ENCODE assay signal across 8 mouse cellular contexts in genomic region chr5:64861471-64862199, GRCm38 (mm10). TPM values are rescaled to one million over a fixed set of nuclear protein-coding genes. Genes with fewer than 3 reads are reported as not detected.
DNase-seq lines count a peak whose midpoint lies in the region; ATAC-seq and TF ChIP-seq lines count a peak whose summit lies in the region.

No protein-coding gene starts in this region.

- ATAC-seq in frontal cortex, adult (ENCODE audit: low TSS enrichment), result peak; percentile 63
- ATAC-seq in erythroblast, adult 5-6 weeks (replicated peaks; ENCODE audit: low FRiP score, poor library complexity, severe bottlenecking), result peak; percentile 55
- peak; percentile 89 for ATAC-seq in intestine, embryonic 15.5 days
- ATAC-seq in liver, postnatal 0 days, result peak; percentile 70

- peak overlapping the region; percentile 55 for H3K4me2 ChIP-seq in intestine, embryonic 15.5 days (replicated peaks)
- H3K4me2 ChIP-seq in liver, postnatal 0 days (ENCODE audit: low read depth, low read length), result peak overlapping the region; percentile 71

- TF ChIP-seq EP300 in liver, postnatal 0 days (IDR thresholded peaks at IDR 0.05; ENCODE audit: low read depth), result no peak

- WGBS in intestine, embryonic 15.5 days, result 19% methylated on average over 17 of the region's 17 CpGs
- WGBS in liver, postnatal 0 days (ENCODE audit: insufficient replicate concordance), result 15% methylated on average over 17 of the region's 17 CpGs

- no peak for TF ChIP-seq CTCF in liver, postnatal 0 days (IDR thresholded peaks at IDR 0.05; ENCODE audit: low read depth)

- DNase-seq in frontal cortex, postnatal 10 days (ENCODE audit: low spot score in 2 of 2), result no peak
- DNase-seq in CD4-positive helper T cell, adult 2 months (ENCODE audit: low read depth, low spot score), result peak; percentile 35
- peak; percentile 72 for DNase-seq in liver, postnatal 0 days
- peak; percentile 14 to 29 for DNase-seq in thymus, postnatal 10 days (ENCODE audit: low spot score in 2 of 2)
- DNase-seq in left cerebral cortex, adult 11 months (ENCODE audit: low spot score), result no peak

- peak overlapping the region; percentile 16 for H3K4me3 ChIP-seq in intestine, embryonic 15.5 days (replicated peaks)
- H3K4me3 ChIP-seq in liver, postnatal 0 days (ENCODE audit: low read depth, low read length), result peak overlapping the region; percentile 21

- peaks cover 27% of the 10 kb centered on the region for H3K4me1 ChIP-seq in intestine, embryonic 15.5 days (replicated peaks)
- H3K4me1 ChIP-seq in liver, postnatal 0 days (ENCODE audit: insufficient read depth), result peaks cover 29% of the 10 kb centered on the region

- H3K27me3 ChIP-seq in intestine, embryonic 15.5 days (replicated peaks), result no peaks in the 10 kb centered on the region
- no peaks in the 10 kb centered on the region for H3K27me3 ChIP-seq in liver, postnatal 0 days (ENCODE audit: insufficient read depth, low read length)

- no peaks in the 10 kb centered on the region for H3K36me3 ChIP-seq in intestine, embryonic 15.5 days
- H3K36me3 ChIP-seq in liver, postnatal 0 days (replicated peaks; ENCODE audit: insufficient read depth, low read length), result no peaks in the 10 kb centered on the region

- peak overlapping the region; percentile 21; the same call in 1 of the 2 replicates for H3K9ac ChIP-seq in intestine, embryonic 15.5 days
- peak overlapping the region; percentile 49 for H3K9ac ChIP-seq in liver, postnatal 0 days (replicated peaks)

- peak overlapping the region; percentile 91 for H3K27ac ChIP-seq in intestine, embryonic 15.5 days
- peak overlapping the region; percentile 71 for H3K27ac ChIP-seq in liver, postnatal 0 days (ENCODE audit: low read depth)

- H3K9me3 ChIP-seq in intestine, embryonic 15.5 days, result no peaks in the 10 kb centered on the region
- no peaks in the 10 kb centered on the region for H3K9me3 ChIP-seq in liver, postnatal 0 days (ENCODE audit: low read length)

RNA-seq across cellular contexts. Expression of gene Klf3, which starts 58.4 kb away (rescaled TPM):
- total RNA-seq in erythroblast, adult 5-6 weeks (2015; ENCODE audit: low replicate concordance), result 207 and 277 TPM in 2 replicates
- 170 and 195 TPM in 2 replicates for total RNA-seq in erythroblast, adult 5-6 weeks (2017; ENCODE audit: low replicate concordance)
- 87.6 and 91.8 TPM in 2 replicates for polyA plus RNA-seq in intestine, embryonic 15.5 days (2015; fragmentation: Nextera tagmentation; extraction: Ambion mirVana)
- 63.5 and 65.7 TPM in 2 replicates for polyA plus RNA-seq in liver, postnatal 0 days (2015; fragmentation: Nextera tagmentation; extraction: Ambion mirVana)

Comparison
In these comparisons a context has a peak if more than half of its experiments do, and no peak if none do; other contexts are left out.
1. DNase-seq: peak in CD4-positive helper T cell, adult 2 months (single experiment), liver, postnatal 0 days (single experiment) and thymus, postnatal 10 days (2 of 2); none in frontal cortex, postnatal 10 days (0 of 2) and left cerebral cortex, adult 11 months (single experiment).
2. Peak in every context shown above with its lines, with median percentiles within 50 percentile points of each other: ATAC-seq.